Mouse (Mus musculus) adrenal gland, postnatal 25 days (tissue): Measurements from ENCODE around the gene Hadhb. TPM values are rescaled to one million over a fixed set of nuclear protein-coding genes. Genes with fewer than 3 reads are reported as not detected.

Experiments used
- DNase-seq: peaks from one replicate; pipeline ENCODE4 v3.0.0; 2021; ENCODE audit warnings: mixed read lengths
- long read RNA-seq: library from polyadenylated mRNA; stranded (forward); transcript quantifications from one replicate; pipeline ENCODE4 v2.0.0, GENCODE M21; 2021
- total RNA-seq: library from RNA; stranded (reverse); gene quantifications from 2 replicates; pipeline ENCODE4 v1.2.3, GENCODE M21; 2021

Hadhb gene
- 681 and 777 TPM in 2 replicates for total RNA-seq
- long read RNA-seq, transcript Hadhb-203 (16 exons, 2,048 nt) = minor isoform, 696 of 1,581 reads
- long read RNA-seq, transcript Hadhb-202 (16 exons, 2,045 nt) = minor isoform, 31 of 1,581 reads
- long read RNA-seq, transcript Hadhb-201 (16 exons, 2,033 nt) = major isoform, 762 of 1,581 reads
- long read RNA-seq, partial matches to known transcripts = 44 of 1,581 reads
- long read RNA-seq, other reads (novel, unspliced or antisense) = 48 of 1,581 reads

DNA sequence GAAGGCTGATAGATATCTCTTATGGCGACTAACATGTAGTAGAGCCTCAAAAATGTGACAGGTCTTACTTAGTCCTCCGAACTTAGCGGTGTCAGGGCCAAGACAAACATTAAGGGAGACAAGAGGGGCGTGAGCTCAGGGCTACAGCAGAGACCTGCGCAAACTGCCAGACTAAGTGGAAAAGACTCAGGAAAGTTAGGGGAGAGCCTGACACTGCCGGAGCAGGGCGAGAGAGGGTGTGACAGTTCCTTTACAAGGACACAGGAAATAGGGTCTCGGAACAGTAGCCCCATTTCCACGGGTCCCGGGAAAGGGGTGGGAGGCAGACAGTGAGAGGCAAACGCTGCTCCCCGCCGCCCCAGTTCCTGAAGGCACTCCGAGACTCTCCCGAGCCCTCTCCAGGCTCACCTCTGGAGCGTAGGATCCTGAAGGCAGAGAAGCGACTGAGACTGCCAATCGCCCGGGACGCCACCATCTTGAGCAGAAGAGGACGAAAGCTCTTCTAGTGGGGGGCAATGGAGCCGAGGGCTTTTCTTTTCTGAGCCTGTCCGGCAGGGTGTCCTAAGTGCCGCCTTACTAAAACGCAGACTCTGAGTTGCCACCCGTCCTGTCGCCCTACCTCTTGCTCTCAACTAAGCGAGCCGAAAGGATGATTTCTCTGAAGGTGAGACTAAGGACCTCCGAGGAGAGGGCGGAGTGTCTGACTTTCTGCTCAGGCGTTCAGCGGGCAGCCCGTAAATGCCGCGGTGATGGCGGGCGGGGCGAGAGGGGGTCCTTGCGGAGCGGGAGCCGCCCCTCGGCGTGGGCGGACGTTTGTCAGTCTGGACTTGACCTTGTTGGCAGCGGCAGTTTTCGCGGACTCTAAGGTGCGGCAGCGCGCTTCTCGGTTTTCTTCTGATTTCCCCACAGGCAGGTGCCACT is at the start of gene Hadhb, which contains the start of gene Hadha:
Gene Hadhb (plus strand): TSS at position 775 of the 921 bp plus-strand sequence.
Gene Hadha (minus strand): TSS at position 689 of the 921 bp plus-strand sequence.
- peak; percentile 94 for DNase-seq

DNA sequence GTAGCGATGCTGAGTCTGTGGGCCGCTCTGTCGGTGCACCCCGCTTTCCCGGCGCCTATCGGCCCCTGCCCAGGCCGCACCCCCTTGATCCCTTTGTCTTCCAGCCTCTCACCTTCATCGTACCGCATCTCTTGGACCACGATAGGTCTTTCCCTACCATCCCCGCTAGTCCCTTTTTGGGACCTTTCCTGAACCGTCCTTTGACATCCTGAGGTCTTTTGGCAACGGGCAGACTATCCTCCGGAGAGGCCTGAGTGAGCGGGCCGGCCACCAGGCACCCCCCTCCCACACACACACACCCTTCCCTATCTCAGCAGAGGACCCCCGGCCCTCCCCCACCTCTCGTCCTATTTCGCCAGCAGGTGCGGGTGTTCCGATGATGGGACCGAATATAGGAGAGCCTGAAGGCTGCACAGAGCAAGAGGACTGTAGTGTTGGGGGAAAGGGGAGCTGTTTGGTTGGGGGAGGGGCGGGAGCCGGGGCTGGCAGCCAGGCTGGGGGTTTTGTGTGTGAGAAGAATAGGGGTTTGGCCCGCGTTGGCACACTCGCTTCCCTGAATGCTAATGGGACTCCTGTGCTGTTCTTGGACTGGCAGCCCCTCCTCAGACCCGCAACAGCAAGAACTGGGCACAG is 49.3 kb upstream of the Hadhb start, which contains the start of gene 3110082J24Rik:
Gene 3110082J24Rik (minus strand): TSS at position 419 of the 633 bp plus-strand sequence.
- DNase-seq = no peak

DNA sequence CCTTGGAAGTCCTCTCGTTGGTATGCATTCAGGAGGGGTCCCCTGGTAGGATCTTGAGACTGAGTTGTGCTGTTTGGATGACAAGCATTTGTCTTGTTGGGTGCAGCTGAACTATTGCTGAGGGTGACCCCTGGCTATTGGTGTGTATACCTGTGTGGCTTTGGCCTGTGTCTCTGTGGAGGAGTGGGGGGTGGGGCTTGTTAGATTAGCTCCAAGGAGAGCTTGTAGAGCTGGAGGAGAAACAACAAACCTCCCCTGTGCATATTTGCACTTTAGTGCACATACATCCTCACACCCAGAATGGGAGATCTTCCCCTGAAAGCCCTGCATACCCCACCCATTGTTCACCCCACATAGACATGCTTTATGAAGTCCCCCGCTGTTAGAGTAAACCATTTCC is 48.3 kb upstream of the Hadhb start:
- no peak for DNase-seq

DNA sequence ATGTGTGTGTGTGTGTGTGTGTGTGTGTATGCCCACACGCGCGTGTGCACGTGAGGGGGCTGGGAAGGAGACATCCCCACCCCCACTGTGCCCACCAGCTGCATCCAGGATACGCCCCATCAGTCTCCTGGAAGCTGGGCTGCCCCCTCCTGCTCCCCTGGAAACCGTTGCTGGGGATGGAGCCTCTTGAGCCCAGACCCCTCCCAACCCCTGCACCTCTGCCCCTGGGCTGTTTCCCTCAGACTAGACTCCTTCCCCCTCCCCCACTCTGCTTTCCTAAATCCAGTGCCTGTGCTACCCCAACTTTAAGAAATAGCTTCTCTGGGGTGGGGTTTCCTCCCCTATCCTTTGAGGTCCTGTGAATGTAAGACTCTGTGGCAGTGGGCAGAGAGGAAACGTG is 47.9 kb upstream of the Hadhb start:
- no peak for DNase-seq

DNA sequence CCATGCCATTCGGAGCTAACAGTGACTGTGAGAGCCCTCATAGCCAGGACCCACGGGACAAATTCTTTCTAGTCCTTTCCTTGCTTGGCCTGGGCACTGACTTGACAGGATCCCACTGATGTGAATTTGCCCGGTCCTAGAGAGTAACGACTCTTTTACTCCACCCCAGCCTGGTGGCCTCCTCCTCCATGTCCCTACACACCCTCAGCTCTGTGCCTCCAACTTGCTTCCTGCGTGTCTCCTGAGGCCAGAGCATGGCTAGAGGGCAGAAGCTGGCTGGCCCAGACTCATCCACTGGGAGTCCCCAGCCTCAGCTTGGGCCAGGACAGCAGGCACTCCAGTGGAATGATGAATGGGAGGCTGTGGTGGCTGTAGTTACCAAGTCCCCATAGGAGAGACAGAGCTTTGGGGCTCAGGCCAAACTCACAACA is 47.4 kb upstream of the Hadhb start:
- DNase-seq = no peak

DNA sequence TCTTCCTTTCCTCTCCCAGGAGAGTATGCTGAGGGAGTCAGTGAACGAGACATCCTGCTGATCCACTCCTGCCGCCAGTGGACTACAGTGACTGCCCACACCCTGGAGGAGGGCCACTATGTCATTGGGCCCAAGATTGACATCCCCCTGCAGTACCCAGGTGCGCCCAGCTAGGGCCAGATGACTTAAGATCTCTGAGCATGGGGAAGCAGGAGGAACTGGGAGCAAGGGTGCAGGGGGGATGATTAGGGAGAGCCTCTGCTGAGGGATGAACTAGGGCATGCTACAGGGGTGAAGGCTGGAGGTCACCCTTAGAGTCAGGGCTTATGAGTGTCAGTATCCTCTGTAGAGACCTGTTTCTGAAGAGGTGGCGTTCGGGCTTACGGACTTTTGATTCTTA is 46.8 kb upstream of the Hadhb start:
- no peak for DNase-seq

DNA sequence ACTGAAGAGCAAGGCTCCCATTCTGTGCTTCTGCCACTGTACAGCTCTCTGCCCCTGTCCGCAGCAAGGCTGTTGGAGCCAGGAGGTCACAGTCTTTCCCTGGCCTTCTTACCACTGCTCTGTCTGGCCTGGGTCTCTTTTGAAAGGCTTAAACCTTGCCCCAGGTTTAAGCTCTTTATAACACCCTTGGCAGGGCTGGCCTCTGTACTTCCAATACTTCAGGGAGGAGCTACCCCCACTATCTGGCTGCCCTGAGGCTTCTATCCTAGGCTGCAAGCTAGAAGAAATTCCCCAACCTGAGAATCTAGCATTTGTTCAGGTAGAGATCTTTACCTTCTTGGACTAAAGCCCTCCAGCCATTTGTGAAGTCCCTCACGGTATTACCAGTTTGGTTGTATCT is 45.1 kb upstream of the Hadhb start:
- no peak for DNase-seq

DNA sequence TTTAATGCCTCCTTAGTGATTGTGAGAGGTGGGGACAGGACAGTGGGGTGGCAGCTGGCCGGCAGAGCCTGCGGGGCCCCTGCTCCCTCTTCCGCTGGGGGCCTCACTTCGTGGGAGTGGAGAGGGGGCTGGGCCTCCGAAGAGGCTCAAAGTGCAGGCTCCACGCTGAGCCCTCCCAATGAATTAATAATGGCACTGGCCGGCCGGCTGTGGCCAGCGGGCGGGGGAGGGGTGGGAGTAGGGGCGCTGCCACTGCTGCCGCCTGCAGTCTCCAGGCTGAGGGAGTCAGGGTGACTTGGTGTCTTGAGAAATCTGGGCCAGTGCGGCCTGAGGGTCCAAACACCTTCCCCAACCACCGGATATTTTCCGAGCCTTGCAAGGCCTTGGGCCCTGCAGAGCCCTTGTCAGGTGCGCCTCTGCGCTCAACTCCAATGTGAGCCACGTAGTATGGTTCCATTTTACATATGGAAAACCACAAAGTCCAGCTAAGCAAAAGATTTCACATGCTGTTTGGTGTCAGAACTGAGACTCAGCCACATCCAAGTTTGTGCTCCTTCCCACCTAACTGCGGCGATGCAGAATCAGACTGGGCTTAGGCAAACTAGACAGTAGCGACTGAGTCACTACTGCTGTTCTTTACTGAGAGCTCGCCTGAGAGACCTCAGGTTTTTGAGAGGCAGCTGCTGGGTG is 44.5 kb upstream of the Hadhb start:
- no peak for DNase-seq

DNA sequence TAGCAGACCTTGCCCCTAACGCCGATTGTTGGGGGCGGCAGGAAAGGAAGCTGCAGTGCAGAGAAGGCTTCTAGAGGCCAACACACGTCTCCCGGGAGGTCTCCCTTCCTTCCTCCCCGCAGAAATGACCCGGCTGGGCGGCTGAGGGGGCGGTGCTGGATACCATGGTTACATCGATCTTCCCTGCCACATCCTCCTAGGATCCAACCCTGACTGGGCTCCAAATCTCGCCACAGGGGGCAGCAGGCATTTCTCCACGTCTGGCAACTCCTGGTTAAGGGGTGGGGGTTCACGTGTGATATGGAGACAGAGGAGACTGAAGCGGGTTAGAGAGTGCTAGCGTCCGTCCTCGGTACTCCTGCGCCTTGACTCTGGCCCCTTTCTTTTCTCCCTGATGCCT is 43.9 kb upstream of the Hadhb start:
- no peak for DNase-seq

DNA sequence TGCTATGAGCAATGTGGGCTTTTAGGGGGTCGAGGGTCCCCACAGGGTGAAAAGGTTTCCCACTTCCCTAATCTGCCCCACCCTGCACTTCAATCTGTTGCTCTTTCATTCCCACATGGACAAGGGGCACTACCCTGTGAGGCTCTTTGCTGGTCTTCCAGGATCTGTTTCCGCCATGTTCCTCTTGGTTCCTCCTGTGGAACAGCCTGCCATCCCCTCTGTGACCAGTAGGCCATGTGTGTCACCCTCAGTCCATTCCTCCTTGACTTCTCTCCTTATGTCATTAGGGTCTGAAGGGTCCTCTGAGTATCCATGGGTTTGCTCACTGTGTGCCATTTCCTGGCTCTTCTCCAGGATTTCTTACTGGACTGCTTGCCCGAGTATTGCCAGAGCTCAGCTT is 43.3 kb upstream of the Hadhb start:
- no peak for DNase-seq

DNA sequence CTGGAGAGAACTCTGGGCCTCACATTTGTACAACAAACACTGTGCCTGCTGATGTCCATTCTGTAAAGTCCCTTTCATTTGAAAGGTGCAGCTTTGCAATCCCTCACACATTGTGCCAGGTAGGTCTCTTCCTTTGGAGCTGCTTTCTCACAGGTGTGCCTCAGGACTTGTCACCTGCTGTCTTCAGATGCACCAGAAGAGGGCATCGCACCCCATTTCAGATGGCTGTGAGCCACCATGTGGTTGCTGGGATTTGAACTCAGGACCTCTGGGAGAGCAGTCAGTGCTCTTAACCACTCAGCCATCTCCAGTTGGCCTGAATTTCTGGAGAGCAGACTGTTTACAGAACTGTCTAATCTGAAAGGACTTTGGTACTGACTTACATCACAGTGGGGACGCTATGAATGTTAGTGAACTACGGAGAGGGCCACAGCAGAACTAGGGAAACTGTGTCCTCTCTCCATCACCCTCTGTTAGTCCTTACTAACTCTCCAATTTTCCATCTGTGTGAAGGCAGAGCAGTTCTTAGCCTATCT is 42.4 kb upstream of the Hadhb start:
- DNase-seq = no peak

DNA sequence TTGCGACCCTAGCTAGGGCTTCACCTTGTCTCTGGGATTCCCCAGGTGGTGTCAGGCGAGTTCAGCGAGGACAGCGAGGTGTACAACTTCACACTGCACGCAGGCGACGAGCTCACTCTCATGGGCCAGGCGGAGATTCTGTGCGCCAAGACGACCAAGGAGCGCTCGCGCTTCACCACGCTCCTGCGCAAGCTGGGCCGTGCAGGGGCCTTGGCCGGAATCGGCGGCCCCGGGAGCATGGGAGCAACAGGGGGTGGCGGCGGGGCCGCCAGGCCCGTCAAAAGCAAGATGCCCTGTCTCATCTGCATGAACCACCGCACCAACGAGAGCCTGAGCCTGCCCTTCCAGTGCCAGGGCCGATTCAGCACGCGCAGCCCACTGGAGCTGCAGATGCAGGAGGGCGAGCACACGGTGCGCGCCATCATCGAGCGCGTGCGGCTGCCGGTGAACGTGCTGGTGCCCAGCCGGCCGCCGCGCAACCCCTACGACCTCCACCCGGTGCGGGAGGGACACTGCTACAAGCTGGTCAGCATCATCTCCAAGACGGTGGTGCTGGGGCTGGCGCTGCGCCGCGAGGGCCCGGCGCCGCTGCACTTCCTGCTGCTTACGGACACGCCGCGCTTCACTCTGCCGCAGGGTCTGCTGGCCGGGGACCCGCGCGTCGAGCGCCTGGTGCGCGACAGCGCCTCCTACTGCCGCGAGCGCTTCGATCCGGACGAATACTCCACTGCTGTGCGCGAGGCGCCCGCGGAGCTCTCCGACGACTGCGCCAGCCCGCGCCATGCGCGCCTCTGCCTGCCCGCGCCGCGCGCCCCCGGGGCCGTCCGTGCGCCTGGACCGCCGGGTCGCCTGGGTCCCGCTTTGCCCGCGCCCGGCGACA is 40.9 kb upstream of the Hadhb start:
- peak; percentile 62 for DNase-seq

DNA sequence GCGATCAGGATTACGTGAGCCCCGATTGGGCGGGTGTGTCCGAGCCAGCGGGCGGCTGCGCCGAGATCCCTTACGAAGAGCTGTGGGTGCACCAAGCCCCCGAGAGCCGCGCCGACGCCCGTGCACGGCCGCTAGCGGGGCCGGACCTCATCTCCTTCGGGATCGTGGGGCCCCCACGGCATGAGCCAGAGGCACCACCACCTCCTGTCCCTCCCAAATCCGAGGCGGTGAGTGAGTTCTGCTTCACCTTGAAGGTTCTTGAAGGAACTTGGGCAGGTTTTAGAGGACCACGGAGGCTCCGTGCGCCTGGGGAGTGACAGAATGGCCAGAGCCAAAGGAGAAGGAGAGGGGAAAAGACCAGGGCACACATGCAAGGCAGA is 40.3 kb upstream of the Hadhb start:
- DNase-seq = no peak

DNA sequence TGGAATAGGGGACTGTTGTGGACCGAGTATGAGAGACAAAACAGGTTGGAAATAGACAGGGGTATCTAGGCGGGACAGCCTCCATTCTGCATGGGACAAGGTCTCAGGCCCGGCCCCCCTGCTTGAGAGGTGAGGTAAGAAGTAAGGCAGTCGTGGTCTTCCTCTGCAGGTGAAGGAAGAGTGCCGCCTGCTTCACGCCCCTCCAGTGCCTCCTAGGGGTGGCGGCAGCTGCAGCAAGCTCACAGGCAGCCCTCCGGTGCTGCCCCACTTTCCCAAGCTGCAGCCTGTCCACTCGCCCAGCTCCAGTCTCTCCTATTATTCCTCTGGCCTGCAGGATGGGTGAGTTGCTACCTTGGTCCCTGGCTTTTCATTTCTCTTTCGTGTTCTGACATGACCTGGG is 39.3 kb upstream of the Hadhb start:
- DNase-seq = no peak

DNA sequence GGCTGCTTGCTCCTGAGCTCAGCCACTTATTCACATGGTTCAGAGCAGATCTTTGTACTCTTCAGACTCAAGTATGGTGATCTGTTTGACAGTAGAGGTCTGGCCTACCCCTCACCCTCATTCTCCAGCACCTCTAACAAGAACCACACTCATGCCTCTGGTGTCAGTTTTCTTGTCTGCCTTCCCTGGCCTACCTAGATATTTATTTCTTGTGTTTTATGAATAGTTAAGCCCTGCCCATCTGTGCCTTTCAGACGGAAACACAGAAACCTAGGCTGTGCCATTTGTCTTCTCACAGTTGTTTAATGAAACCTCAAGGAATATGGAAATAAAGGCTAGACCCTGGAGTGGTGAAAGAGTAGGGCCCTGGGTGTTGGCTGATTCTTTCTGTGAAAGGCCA is 37.0 kb upstream of the Hadhb start:
- no peak for DNase-seq

DNA sequence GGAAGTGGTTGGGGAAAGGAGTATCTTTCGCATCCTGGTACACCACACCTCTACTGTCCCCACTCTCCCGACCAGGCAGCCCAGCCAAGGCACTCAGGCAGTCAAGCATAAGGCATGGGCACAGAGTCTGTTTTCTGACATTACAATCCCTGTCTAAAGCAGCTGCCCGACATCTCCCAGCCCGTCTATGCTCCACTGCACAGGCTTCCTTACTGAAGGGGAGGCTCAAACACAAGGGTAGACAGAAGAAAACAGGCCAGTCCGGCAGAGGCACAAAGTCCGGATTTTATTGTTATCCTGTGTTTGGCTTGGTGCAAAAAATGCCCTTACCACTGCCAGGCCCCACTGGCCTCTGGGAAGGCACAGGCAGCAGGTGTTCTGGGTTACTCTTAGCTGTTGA is 35.9 kb upstream of the Hadhb start:
- DNase-seq = no peak

DNA sequence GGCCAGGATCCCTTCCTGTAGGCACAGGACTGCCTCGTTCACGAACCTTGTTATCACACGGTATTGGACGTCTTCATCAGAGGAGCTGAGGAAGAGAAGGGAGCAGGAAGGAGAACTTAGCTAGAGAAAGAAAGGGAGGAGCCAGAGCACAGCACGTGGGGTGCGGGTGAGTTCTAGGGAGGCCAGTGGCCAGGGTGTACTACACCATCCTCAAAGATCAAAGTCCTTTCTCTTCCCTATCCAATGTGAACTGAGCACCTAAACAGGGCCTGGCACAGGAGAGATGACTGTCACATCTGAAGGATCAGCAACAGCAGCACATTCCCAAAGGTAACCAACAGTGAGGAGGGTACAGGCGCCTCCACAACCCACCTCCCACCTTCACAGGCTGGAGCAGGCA is 34.9 kb upstream of the Hadhb start:
- no peak for DNase-seq

DNA sequence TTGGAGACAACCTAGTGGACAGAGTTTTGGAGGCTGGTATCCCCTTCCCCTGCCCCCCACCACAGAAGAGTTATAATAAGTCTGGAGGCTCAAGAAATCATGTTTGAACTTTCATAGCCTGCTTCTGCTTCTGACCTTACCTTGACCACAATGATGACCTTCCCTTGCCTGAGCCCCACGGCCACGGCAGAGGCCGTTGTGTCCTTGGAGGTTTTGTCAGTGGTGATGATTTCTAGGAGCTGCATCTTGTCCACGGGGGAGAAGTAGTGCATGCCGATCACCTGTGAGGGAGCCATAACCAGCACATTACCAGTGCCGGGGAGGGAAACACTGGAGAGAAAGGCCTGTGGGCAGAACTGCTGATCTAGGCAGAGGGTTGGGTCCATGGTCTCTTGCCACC is 32.6 kb upstream of the Hadhb start:
- no peak for DNase-seq

DNA sequence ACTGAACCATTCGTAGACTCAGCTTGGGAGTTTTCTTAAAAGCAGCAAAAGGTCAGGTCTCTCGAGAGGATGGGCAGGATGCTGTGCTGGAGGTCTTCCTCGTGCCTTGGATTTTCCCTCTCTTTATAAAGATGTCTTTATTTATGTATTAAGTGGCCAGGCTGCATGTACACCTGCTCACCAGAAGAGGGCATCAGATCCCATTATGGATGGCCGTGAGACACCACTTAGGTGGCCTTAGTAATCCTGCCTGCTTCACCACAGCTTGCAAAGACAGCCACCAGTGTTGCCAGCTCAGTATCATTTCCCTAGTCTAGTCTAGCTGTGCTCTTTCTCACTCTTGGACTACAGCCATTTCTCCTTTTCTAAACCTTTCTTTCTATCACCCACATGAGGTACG is 29.5 kb upstream of the Hadhb start:
- no peak for DNase-seq

DNA sequence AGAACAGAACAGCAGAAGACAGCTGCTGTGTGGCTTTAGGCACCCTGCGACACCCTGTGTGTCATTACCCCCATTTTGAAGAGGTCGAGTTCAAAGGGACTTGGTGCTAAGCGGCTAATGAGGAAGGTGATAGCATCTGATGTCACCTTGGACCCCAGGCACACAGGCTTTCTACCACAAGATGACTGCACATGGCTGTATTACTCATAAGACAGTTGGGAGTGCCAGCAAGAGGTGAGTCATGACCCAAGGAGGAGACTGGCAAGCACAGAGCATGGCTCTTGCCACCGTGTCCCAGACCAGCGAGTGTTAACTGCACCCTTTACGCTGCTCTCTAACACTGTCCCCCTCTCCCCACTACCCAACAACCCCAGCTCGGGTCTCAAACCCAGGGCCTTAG is 28.3 kb upstream of the Hadhb start:
- peak; percentile 45 for DNase-seq

DNA sequence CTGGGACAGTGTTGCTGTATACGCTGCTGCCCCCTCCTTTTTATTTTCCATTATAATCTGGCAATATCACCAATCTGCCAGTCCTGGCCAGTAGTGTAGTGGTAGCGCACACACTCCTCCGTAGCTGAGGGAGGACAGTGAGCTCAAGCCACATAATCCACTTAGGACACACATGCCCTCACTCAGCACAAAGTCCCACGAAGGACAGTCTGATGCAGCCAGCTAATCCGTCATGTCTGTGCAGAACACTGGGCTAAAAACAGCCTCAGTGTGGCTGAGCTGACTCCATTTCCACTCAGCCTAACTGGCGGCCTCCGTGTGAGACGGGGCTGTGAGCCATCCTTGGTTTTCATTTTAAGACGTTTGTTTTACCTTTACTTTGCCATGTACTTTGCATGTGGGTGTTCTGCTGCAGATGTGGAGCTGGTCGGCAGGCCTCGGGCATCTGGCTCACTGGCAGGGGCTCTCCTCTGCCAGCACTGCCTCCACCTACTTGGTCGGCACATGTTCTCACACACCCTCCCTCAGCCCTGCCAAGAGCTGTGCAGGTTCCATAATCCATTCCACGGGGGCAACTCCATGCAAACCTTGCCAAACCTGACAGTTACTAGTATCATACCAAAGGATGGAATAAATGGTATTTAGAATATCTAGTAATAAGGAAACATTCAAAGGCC is 27.0 kb upstream of the Hadhb start:
- DNase-seq = no peak
